Mouse (Mus musculus) myocyte (in vitro differentiated cells): ENCODE data around the gene Acot12.

Experiments
- E2F4 ChIP-seq: IDR thresholded peaks from one replicate; pipeline ENCODE4 v1.6.1; 2011; ENCODE audit warnings: mild to moderate bottlenecking, control low read depth, moderate library complexity; ENCODE audit not compliant: insufficient read depth
- MAX ChIP-seq: IDR thresholded peaks from one replicate; pipeline ENCODE4 v1.6.1; 2011; ENCODE audit warnings: low read depth, mild to moderate bottlenecking, control low read depth
- MYOD1 ChIP-seq, 3 experiments: IDR thresholded peaks; one replicate each; pipeline ENCODE4 v1.6.1; 2011; ENCODE audit warnings: control low read depth in 2 of 3, low read depth in 2 of 3, mild to moderate bottlenecking in 2 of 3, moderate library complexity in 1 of 3; ENCODE audit not compliant: insufficient read length in 2 of 3, control insufficient read depth in 1 of 3
- MYOG ChIP-seq, 3 experiments: IDR thresholded peaks; one replicate each; pipeline ENCODE4 v1.6.1; 2011; ENCODE audit warnings: control low read depth in 2 of 3, low read depth in 2 of 3, mild to moderate bottlenecking in 2 of 3; ENCODE audit not compliant: insufficient read length in 2 of 3, control insufficient read depth in 1 of 3, insufficient read depth in 1 of 3
- POLR2A ChIP-seq: IDR thresholded peaks from one replicate; pipeline ENCODE4 v1.6.1; 2011; ENCODE audit warnings: low read depth, mild to moderate bottlenecking, control low read depth, moderate library complexity; ENCODE audit not compliant: insufficient read length
- SRF ChIP-seq: IDR thresholded peaks from one replicate; pipeline ENCODE4 v1.6.1; 2011; ENCODE audit warnings: low read depth; ENCODE audit not compliant: control insufficient read depth, insufficient read length
- TCF12 ChIP-seq: IDR thresholded peaks from one replicate; pipeline ENCODE4 v1.6.1; 2011; ENCODE audit warnings: mild to moderate bottlenecking, control low read depth; ENCODE audit not compliant: poor library complexity, insufficient read depth, severe bottlenecking
- TCF3 ChIP-seq: IDR thresholded peaks from one replicate; pipeline ENCODE4 v1.6.1; 2011; ENCODE audit warnings: low read depth, control low read depth; ENCODE audit not compliant: insufficient read length
- USF1 ChIP-seq: IDR thresholded peaks from one replicate; pipeline ENCODE4 v1.6.1; 2011; ENCODE audit warnings: low read depth, mild to moderate bottlenecking, control low read depth, moderate library complexity

DNA sequence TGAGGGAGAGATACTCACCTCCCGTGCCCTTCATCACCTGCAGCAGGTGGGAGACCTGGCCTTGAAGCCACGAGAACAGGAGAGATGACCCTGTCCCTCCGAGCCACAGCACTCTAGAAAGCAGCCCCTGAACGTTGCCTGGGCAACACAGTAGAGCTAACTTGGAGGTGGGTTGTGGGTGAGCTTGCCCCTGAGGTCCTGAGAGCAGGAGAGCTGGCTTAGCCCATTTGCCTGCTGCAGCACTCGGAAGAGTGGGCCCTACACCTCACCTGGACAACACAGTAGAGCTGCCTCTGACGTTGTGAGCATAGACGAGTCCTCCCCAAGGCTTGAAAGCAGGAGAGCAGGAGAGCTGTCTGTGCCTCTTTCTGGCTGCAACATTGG is 17.6 kb upstream of the Acot12 start:
- no peak for TF ChIP-seq POLR2A
- no peak for TF ChIP-seq TCF12
- TF ChIP-seq E2F4 = no peak
- no peak for TF ChIP-seq MYOG (IDR thresholded peaks at IDR 0.05; ENCODE audit: control insufficient read depth in 1 of 3, insufficient read depth in 1 of 3, insufficient read length in 2 of 3, low read depth in 2 of 3)
- no peak for TF ChIP-seq USF1
- TF ChIP-seq MYOD1 (IDR thresholded peaks at IDR 0.05; ENCODE audit: control insufficient read depth in 1 of 3, insufficient read length in 2 of 3, low read depth in 2 of 3) = no peak
- no peak for TF ChIP-seq TCF3
- no peak for TF ChIP-seq SRF
- TF ChIP-seq MAX = no peak
